Mouse (Mus musculus) CD4-positive, CD25-positive, alpha-beta regulatory T cell, adult 9 weeks (primary cell): ENCODE results near the gene Gm20695. TPM values are rescaled to one million over a fixed set of nuclear protein-coding genes. Genes with fewer than 3 reads are reported as not detected.

Experiments used
- polyA plus RNA-seq: library from polyadenylated mRNA; unstranded; fragments of 100-300 nt; shearing (Covaris generic); gene quantifications from one replicate; pipeline ENCODE4 v1.2.1, GENCODE M21; 2017

Gene Gm20695
- polyA plus RNA-seq: 2.4 TPM

DNA sequence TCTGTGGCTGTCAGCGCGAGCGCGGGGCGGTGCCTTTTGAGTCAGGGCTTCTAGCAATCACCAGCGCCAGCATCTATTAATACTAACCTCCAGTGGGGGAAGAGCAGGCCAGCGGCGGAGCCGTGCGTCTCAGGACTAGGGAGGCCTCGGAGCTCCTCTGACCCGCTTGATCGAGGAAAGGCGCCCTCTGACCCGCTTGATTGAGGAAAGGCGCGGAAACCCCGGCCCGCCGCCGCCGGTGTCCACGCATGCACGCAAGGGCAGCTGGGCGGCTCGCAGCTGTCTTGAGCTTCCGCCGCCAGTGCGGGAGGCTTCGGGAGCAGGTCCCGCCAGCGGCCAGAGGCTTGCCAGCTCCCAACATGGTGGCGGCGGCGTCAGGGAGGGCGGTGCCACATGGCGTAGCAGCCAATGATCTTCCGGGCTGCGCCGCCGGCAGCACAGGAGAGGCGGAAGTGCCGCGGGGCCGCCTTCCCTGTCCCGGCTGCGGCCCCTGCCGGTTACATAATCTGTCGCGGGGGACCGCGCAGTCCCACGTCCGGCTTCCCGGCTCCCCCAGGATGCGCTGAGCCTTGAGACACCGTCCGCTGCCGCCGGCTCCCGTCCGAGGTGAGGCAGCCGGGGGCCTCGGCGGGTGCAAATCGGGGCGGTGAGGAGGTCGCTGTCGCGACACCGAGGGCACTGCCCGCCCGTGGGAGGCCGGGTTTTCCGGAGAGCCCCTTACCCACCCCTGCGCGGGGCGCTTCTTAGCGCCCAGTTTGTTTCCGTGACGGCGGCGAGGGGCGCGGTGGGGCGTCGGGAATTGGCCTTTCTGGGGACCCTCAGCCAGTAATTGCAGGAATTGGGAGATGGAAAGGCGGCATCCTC, at the start of gene Gm20695, which contains the start of gene Zfp597:
Gene Gm20695, plus strand, starts transcription at position 448 of the 864 bp plus-strand sequence.
Gene Zfp597, minus strand, starts transcription at position 361 of the 864 bp plus-strand sequence.

DNA sequence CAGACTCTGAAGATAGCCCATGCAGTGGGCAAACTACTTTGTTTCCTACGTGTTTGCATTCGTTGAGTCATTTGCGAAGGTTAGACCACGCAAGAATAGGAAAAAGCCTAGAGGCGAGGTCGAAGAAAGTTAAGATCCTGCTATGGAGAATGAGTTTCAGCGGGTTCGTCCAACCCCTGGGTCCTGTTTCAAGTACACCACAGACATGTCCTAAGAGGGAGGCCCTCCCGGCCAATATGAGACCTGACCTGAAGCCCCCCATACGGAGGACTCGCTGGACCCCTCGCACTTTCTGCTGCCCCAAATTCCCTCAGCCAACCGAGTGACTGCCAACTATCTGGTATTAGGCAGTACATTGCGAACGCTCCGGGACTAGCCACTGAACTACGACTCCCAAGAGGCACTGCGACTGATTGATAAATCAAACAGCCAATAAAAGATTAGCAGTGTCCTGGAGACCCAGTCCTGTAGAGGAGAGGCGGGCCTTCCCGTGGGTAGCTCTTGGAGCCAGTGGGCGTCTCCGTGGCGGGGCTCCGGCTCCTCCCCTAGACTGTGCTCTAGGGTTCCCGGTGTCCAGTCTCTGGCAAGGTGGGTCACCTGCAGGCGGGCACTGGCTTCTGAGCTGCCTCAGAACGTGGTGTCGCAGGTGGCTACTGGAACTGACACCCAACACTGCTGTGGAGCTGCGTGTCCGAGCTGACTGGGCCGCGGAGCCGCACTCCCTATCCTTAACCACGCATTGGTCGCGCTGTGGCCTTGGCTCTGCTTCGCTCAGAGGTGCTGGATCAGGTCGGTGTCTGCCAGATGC, 37.5 kb upstream of the Gm20695 start, which contains the start of gene Zfp174:
Gene Zfp174, plus strand, starts transcription at position 558 of the 808 bp plus-strand sequence.

DNA sequence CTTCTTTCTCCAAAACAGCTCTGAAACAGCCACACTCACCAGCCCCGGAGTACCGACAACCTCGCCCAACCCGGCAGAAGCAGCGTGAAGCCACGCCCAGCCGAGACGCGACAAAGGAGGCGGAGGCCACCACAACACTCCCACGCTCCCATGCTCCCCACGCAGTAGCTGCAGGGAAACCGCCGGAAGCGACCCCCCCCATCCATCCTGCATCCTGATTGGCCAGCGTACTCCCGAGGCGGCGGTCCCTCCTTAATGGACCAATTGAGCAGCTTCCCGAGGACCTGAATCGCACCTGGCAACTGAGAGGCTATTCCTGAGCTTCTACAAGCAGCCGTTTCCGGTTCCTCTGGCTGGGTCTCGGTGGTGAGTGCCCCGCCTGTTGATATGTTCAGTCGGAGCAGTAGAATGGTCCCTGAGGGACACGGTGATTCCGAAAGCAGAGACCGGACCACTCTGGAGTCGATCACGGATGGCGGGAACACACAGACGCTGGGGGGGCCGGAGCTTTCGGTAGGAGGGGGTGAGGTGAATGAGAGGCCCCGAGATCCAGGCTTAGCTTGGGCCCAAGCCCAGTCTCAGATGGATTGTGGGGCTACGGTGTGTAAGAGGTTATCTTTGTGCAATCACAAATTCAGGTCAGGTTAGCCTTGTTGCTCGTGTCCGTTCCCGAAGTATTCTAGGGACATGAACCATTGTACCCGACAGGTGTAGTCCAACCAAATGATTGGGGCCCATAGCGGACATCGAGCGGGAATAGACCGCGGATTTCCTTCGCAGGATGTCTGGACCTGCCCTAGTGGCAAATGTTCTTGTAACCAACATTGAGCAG, 12.0 kb upstream of the Gm20695 start, which contains the start of gene Naa60:
Gene Naa60, plus strand, starts transcription at position 160 of the 832 bp plus-strand sequence.

DNA sequence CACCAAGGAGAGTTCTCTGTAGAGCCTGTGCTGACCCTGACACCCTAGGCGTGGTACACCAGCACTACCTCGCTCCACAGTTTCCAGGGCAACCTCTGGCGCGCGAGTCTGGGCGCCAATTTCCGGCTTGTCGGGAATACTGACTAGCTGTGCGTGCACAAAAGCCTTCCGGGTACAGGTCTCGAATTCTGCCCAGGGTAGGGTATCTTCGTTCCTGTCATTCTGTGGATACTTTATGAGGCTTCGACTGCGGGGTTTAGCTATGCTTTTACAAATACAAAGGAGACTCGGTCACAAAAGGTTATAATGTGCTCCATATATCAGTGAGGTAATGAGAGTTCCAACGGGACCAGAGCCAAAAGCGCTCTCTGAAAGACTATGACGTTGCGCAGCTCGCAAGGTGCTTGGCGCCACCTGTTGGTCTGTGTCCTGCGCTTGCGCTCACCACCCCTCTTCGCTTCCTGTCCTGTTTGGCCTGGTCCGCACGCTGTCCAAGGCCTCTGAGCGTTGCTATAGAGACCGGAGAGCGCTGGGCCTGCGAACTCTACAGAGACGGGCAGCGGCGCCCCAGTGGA, 24.2 kb downstream of the Gm20695 start, which contains the start of the genes 1700037C18Rik and Cluap1:
Gene 1700037C18Rik, minus strand, starts transcription at position 153 of the 575 bp plus-strand sequence.
Gene Cluap1, plus strand, starts transcription at position 265 of the 575 bp plus-strand sequence.

Other genes starting within 250 kb of the Gm20695 start
- gene Mefv, start 166.6 kb upstream of the Gm20695 start, polyA plus RNA-seq: not detected
- 89.8 TPM for gene Zfp263, start 140.6 kb upstream of the Gm20695 start, polyA plus RNA-seq
- gene Olfr15, start 53.8 kb upstream of the Gm20695 start, polyA plus RNA-seq: not detected
- gene Zfp174, start 37.4 kb upstream of the Gm20695 start, polyA plus RNA-seq: 1.5 TPM
- 151 TPM for gene Naa60, start 12.3 kb upstream of the Gm20695 start, polyA plus RNA-seq
- 15.8 TPM for gene Zfp597, start 87 bp upstream of the Gm20695 start, polyA plus RNA-seq
- 12.4 TPM for gene 1700037C18Rik, start 24.0 kb downstream of the Gm20695 start, polyA plus RNA-seq
- gene Cluap1, start 24.2 kb downstream of the Gm20695 start, polyA plus RNA-seq: 47.0 TPM
- 92.7 TPM for gene Nlrc3, start 92.0 kb downstream of the Gm20695 start, polyA plus RNA-seq
- 51.6 TPM for gene Slx4, start 119.1 kb downstream of the Gm20695 start, polyA plus RNA-seq
- gene Dnase1, start 152.3 kb downstream of the Gm20695 start, polyA plus RNA-seq: 6.0 TPM
- 74.8 TPM for gene Trap1, start 193.2 kb downstream of the Gm20695 start, polyA plus RNA-seq